Mouse (Mus musculus): ENCODE measurements around the gene Mfsd2b. TPM values are rescaled to one million over a fixed set of nuclear protein-coding genes. Genes with fewer than 3 reads are reported as not detected.

Mfsd2b gene
- polyA plus RNA-seq, 1 experiment from 2014 or later: 13.5 TPM

DNA sequence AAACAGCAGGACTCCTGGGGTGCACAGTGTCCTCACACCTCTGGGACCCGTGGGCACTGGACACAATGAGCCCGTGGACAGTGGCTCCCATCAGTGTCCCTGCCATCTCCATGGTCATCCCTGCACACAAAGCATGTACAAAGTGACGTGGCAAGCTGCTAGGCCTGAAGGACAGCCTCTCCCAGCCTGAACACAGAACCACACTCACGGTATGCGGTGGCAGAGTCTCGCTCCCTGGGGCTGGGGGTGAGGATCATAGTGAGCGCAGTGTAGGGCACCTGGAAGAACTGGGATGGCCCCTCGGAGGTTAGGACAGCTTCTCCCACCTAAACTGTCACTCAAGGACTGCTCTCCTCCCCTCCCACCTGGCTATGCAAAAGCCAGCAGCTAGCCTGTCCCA is 5.2 kb downstream of the Mfsd2b start:
- H3K36me3 ChIP-seq: no peaks in the 10 kb centered on the region
- H3K27me3 ChIP-seq (ENCODE audit: insufficient read depth, poor library complexity, severe bottlenecking): no peaks in the 10 kb centered on the region; the same call in 1 of the 2 replicates
- H3K4me3 ChIP-seq: no peak overlapping the region
- WGBS: 81% methylated on average over 8 of the region's 8 CpGs
- H3K9me3 ChIP-seq: no peaks in the 10 kb centered on the region
- no peak overlapping the region for H3K27ac ChIP-seq
- H3K4me1 ChIP-seq: peaks cover 36% of the 10 kb centered on the region
- DNase-seq (ENCODE audit: low spot score): no peak

GRCm38 (mm10) chr12:4864338-4864690 is 9.8 kb downstream of the Mfsd2b start:
- no peak for DNase-seq (ENCODE audit: low spot score)

DNA sequence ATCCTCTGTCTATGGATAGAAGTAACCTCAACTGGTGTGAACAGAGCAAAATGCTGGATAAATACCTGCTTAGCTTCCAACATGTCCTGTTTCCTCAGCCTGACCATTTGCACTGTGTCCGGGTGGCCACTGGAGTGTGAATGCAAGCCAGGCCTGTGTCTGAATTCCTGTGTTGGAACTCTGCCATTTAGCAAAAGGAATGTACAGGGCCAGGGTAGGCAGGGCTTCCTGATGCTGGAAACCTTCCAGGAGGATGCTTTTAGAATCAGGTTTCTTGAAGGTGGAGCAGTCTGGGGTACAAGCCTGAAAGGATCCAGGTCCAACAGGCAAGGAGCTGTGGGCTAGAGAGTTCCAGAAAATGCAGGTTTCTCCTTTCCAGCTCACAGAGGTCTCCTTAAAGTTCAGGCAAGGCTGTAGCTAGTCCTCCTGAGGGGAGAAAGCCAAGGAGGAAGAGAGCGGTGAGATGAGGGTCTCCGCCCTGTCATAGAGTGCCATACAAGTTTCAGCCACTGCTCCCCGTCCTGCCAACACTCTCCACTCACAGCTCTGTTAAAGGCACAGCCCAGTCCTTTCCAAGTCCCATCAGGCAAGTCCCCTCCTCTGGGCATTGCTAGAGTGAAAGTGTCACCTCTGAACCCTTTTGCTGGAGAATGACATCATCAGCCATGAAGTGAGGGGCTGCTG is 10.4 kb downstream of the Mfsd2b start:
- Histone ChIP-seq H3K27me3 (ENCODE audit: insufficient read depth, poor library complexity, severe bottlenecking) (no peaks in the 10 kb centered on the region; the same call in 1 of the 2 replicates), H3K4me3 (no peak overlapping the region; the same call in 1 of the 2 replicates), H3K36me3 (peaks cover 7% of the 10 kb centered on the region; the same call in 1 of the 2 replicates), H3K9me3 (no peaks in the 10 kb centered on the region), H3K4me1 (peaks cover 31% of the 10 kb centered on the region), H3K27ac (peak overlapping the region; percentile 65)
- WGBS: 49% methylated on average over 4 of the region's 4 CpGs
- DNase-seq (ENCODE audit: low spot score): no peak

More at GRCm38 (mm10) chr12:4864338-4864690, 9.8 kb downstream of the Mfsd2b start:
- no peaks in the 10 kb centered on the region; the same call in 1 of the 2 replicates for H3K27me3 ChIP-seq (ENCODE audit: insufficient read depth, poor library complexity, severe bottlenecking)
- peaks cover 7% of the 10 kb centered on the region; the same call in 1 of the 2 replicates for H3K36me3 ChIP-seq
- 48% methylated on average over 4 of the region's 4 CpGs for WGBS
- no peaks in the 10 kb centered on the region for H3K9me3 ChIP-seq
- H3K4me3 ChIP-seq: no peak overlapping the region; the same call in 1 of the 2 replicates
- H3K4me1 ChIP-seq: peaks cover 35% of the 10 kb centered on the region
- H3K27ac ChIP-seq: peak overlapping the region; percentile 65

- Histone ChIP-seq H3K36me3 (peaks cover 12% of the 10 kb centered on the region; the same call in 1 of the 2 replicates), H3K27ac (no peak overlapping the region), H3K9me3 (no peaks in the 10 kb centered on the region), H3K4me1 (peaks cover 28% of the 10 kb centered on the region), H3K27me3 (ENCODE audit: insufficient read depth, poor library complexity, severe bottlenecking) (no peaks in the 10 kb centered on the region; the same call in 1 of the 2 replicates), H3K4me3 (no peak overlapping the region)
- 88% methylated on average over 4 of the region's 4 CpGs for WGBS
- no peak for DNase-seq (ENCODE audit: low spot score)
These were observed 11.5 kb downstream of the Mfsd2b start for GRCm38 (mm10) chr12:4862672-4863071.

- no peak overlapping the region for H3K4me3 ChIP-seq
- H3K27ac ChIP-seq: peak overlapping the region; percentile 72
- no peaks in the 10 kb centered on the region for H3K27me3 ChIP-seq (ENCODE audit: insufficient read depth, poor library complexity, severe bottlenecking)
- 39% methylated on average over 11 of the region's 11 CpGs for WGBS
- DNase-seq (ENCODE audit: low spot score): peak; percentile 76
- H3K36me3 ChIP-seq: peaks cover 34% of the 10 kb centered on the region
- no peaks in the 10 kb centered on the region for H3K9me3 ChIP-seq
- H3K4me1 ChIP-seq: peaks cover 21% of the 10 kb centered on the region
These were observed 14.8 kb downstream of the Mfsd2b start for GRCm38 (mm10) chr12:4859241-4859914.

GRCm38 (mm10) chr12:4856834-4857233 is 17.3 kb downstream of the Mfsd2b start:
- no peaks in the 10 kb centered on the region for H3K27me3 ChIP-seq (ENCODE audit: insufficient read depth, poor library complexity, severe bottlenecking)
- H3K36me3 ChIP-seq: peaks cover 52% of the 10 kb centered on the region
- WGBS: 90% methylated on average over 2 of the region's 2 CpGs
- peaks cover 6% of the 10 kb centered on the region for H3K4me1 ChIP-seq
- no peak overlapping the region for H3K27ac ChIP-seq
- no peak overlapping the region for H3K4me3 ChIP-seq
- DNase-seq (ENCODE audit: low spot score): no peak
- no peaks in the 10 kb centered on the region for H3K9me3 ChIP-seq

GRCm38 (mm10) chr12:4856160-4856559 is 18.0 kb downstream of the Mfsd2b start:
- 91% methylated on average over 5 of the region's 5 CpGs for WGBS
- no peak for DNase-seq (ENCODE audit: low spot score)

DNA sequence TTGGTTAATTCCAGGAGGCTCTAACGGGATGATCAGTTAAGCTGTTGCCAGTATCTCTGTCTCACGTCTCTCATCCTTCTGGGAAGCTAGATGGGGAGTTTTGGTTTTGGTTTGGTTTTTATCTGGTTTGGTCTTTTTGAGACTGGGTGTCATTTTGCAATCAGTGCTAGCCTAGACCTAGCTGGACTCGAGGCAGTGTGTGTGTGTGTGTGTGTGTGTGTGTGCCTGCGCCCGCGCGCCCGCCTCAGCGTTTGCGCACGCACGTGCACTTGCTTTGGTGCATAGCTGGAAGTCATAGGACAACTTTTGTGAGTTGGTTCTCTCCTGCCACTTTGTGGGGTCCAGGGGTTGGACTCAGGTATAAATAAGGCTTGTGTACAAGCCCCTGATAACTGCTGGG is 30.4 kb downstream of the Mfsd2b start:
- no peak for DNase-seq (ENCODE audit: low spot score)
- Histone ChIP-seq H3K4me3 (peak overlapping the region; percentile 77), H3K27me3 (ENCODE audit: insufficient read depth, poor library complexity, severe bottlenecking) (0 out of 2 replicates have a peak, but pooled peaks cover 10% of the 10 kb centered on the region), H3K36me3 (no peaks in the 10 kb centered on the region), H3K4me1 (peaks cover 19% of the 10 kb centered on the region), H3K9me3 (no peaks in the 10 kb centered on the region), H3K27ac (peak overlapping the region; percentile 91)
- 0% methylated on average over 12 of the region's 12 CpGs for WGBS

More at GRCm38 (mm10) chr12:4856160-4856559, 18.0 kb downstream of the Mfsd2b start:
- peaks cover 58% of the 10 kb centered on the region for H3K36me3 ChIP-seq
- H3K4me1 ChIP-seq: peaks cover 6% of the 10 kb centered on the region
- no peaks in the 10 kb centered on the region for H3K27me3 ChIP-seq (ENCODE audit: insufficient read depth, poor library complexity, severe bottlenecking)
- no peak overlapping the region for H3K4me3 ChIP-seq
- no peaks in the 10 kb centered on the region for H3K9me3 ChIP-seq
- no peak overlapping the region for H3K27ac ChIP-seq

GRCm38 (mm10) chr12:4842890-4843597 is 31.1 kb downstream of the Mfsd2b start, which contains the start of gene Wdcp:
Gene Wdcp (plus strand): TSS chr12:4843303.
- Histone ChIP-seq H3K27me3 (ENCODE audit: insufficient read depth, poor library complexity, severe bottlenecking) (0 out of 2 replicates have a peak, but pooled peaks cover 10% of the 10 kb centered on the region), H3K4me1 (peaks cover 19% of the 10 kb centered on the region), H3K36me3 (no peaks in the 10 kb centered on the region), H3K4me3 (peak within 1 kb of the TSS; percentile 77), H3K9me3 (no peaks in the 10 kb centered on the region), H3K27ac (peak within 1 kb of the TSS; percentile 91)
- WGBS: under 1% methylated on average over 30 of the region's 30 CpGs
- peak; percentile 98 for DNase-seq (ENCODE audit: low spot score)

DNA sequence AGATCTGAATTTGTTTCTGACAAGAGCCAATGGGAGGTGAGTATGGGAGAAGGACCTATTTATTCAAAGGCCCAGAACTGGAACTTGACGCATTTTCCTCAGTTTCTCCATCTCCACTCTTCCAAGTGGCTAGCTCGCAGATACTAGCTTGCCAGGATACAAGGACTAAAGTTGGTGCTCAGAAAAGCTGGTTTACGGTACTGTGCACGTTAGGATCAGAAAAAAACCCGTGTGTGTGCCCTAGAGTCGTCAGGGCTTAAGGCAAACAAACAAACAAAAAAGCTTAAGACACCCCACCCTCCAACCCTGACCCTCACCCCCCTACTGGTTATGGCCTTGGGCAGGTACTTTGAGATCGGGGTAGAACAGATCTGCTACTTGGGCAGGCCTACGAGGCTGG is 31.7 kb downstream of the Mfsd2b start:
- H3K4me1 ChIP-seq: peaks cover 19% of the 10 kb centered on the region
- no peak overlapping the region for H3K27ac ChIP-seq
- H3K27me3 ChIP-seq (ENCODE audit: insufficient read depth, poor library complexity, severe bottlenecking): 0 out of 2 replicates have a peak, but pooled peaks cover 10% of the 10 kb centered on the region
- H3K9me3 ChIP-seq: no peaks in the 10 kb centered on the region
- no peak for DNase-seq (ENCODE audit: low spot score)
- WGBS: 87% methylated on average over 8 of the region's 8 CpGs
- H3K36me3 ChIP-seq: no peaks in the 10 kb centered on the region
- H3K4me3 ChIP-seq: 0 out of 2 replicates have a peak overlapping the region, but pooled peaks have one; percentile 77

GRCm38 (mm10) chr12:4841392-4841887 is 32.7 kb downstream of the Mfsd2b start, which contains the start of gene Fkbp1b:
Gene Fkbp1b (minus strand): TSS chr12:4841591.
- peak; percentile 87 for DNase-seq (ENCODE audit: low spot score)
- Histone ChIP-seq H3K27me3 (ENCODE audit: insufficient read depth, poor library complexity, severe bottlenecking) (0 out of 2 replicates have a peak, but pooled peaks cover 10% of the 10 kb centered on the region), H3K36me3 (no peaks in the 10 kb centered on the region), H3K4me3 (peak within 1 kb of the TSS; percentile 73), H3K4me1 (peaks cover 19% of the 10 kb centered on the region), H3K9me3 (no peaks in the 10 kb centered on the region), H3K27ac (peak within 1 kb of the TSS; percentile 84)
- WGBS: 1% methylated on average over 37 of the region's 37 CpGs

DNA sequence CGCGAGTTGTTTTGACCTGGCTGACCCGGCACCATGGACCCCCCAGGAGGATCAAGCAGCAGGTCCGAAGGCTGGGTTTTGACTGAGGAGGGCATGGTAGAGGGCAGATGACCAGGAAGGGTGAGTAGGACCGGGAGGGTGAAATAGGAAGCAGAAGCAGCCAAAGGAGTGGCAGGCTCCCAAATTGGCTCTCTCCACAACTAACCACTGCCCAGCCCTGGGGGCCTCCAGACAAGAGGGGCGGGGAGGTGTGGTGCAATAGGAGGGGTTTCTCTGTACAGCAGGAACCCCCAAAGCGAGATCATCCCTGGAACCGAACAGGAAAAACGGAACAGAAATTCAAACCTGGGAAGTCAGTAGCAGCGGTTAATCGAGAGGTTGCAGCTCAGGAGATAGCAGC is 33.4 kb downstream of the Mfsd2b start:
- 0 out of 2 replicates have a peak, but pooled peaks cover 10% of the 10 kb centered on the region for H3K27me3 ChIP-seq (ENCODE audit: insufficient read depth, poor library complexity, severe bottlenecking)
- whole genome bisulfite sequencing: 3% methylated on average over 11 of the region's 11 CpGs
- no peak for DNase-seq (ENCODE audit: low spot score)
- peaks cover 19% of the 10 kb centered on the region for H3K4me1 ChIP-seq
- H3K9me3 ChIP-seq: no peaks in the 10 kb centered on the region
- H3K36me3 ChIP-seq: no peaks in the 10 kb centered on the region
- H3K4me3 ChIP-seq: peak overlapping the region; percentile 73
- peak overlapping the region; percentile 84 for H3K27ac ChIP-seq
